Mouse (Mus musculus): ENCODE measurements at regions not wholly inside any gene's neighbourhood (a gene's known extent, or its start where the extent isn't known, plus 50 kb on each side); places are given as distances from the start of the nearest gene placed in this dataset.

DNA sequence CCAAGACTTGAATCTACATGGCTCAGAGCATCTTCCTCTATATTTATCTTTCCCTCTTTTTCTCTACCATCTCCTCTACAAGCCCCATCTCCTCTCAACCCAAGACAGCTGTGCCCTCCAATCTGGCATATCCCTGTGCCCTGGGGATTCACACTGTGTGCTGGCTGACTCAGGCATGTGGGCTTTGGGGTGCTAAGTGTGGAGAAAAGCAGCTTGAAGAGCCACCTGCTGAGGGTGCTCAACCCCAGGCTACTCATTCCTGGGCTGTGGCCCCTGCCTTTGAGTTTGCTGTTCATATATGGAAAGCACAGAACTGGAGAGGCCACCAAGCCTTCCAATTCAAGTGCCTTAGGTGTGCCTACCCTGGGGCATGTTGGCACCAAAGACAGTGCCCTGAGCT lies 193.7 kb downstream of the Rps15a start:
- no peak overlapping the region for H3K27ac ChIP-seq (ENCODE audit: low read depth)
- no peak overlapping the region for H3K9ac ChIP-seq
- H3K4me3 ChIP-seq (ENCODE audit: low read depth, low read length), result no peak overlapping the region
- no peak for TF ChIP-seq CTCF (IDR thresholded peaks at IDR 0.05; ENCODE audit: low read depth)
- no peaks in the 10 kb centered on the region for H3K4me1 ChIP-seq (ENCODE audit: insufficient read depth)
- no peak for DNase-seq
- no peak overlapping the region for H3K4me2 ChIP-seq
- no peaks in the 10 kb centered on the region for H3K9me3 ChIP-seq (ENCODE audit: low read depth, low read length)
- no peak for ATAC-seq (ENCODE audit: insufficient read depth)
- no peaks in the 10 kb centered on the region for H3K27me3 ChIP-seq (ENCODE audit: insufficient read depth, low read length)
- no peaks in the 10 kb centered on the region for H3K36me3 ChIP-seq (ENCODE audit: insufficient read depth)

DNA sequence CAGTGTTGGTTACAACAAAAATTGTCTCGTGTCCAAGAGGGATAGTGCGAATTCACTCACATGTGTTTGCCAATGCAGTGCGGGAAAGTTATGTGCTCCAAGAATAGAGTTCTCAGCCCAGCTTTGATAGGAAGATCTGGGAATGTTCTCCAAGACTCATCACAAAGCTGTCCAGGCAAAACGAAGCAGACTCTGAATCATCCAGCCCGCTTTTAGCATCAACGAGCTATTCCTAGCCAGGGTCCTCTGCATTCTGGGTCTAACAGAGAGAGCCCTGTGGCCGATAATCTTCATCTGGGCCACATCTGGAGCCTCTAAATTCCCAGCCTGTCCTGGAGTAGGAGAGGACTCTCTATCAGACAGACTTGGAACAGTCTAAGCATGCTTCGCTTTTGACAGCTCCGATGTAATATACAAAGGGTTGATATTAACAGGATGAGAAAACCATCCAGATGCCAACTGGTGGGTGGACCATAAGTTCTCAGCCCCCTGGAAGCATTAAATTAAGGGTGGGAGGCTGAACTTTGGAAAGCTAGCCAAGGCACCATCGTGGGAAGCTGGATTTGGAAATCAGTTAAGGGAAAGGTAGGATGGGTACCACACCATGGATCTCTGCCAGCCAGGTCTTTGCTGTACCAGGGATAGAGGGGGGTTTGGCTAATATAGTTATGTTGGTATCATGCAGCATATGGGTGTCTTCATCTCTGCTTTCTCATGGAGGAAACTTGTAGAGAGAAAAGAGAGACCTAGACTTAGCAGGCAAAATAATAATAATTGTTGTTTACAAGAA lies 197.6 kb downstream of the Rps15a start:
- Histone ChIP-seq H3K27ac (ENCODE audit: low read depth) (no peak overlapping the region), H3K36me3 (ENCODE audit: insufficient read depth) (no peaks in the 10 kb centered on the region), H3K9me3 (ENCODE audit: low read depth, low read length) (no peaks in the 10 kb centered on the region), H3K4me1 (ENCODE audit: insufficient read depth) (no peaks in the 10 kb centered on the region), H3K9ac (no peak overlapping the region), H3K4me2 (no peak overlapping the region), H3K27me3 (ENCODE audit: insufficient read depth, low read length) (no peaks in the 10 kb centered on the region), H3K4me3 (ENCODE audit: low read depth, low read length) (no peak overlapping the region)
- DNase-seq, result no peak
- 86% methylated on average over 10 of the region's 10 CpGs for WGBS
- no peak for ATAC-seq (ENCODE audit: insufficient read depth)
- no peak for TF ChIP-seq CTCF (IDR thresholded peaks at IDR 0.05; ENCODE audit: low read depth)

DNA sequence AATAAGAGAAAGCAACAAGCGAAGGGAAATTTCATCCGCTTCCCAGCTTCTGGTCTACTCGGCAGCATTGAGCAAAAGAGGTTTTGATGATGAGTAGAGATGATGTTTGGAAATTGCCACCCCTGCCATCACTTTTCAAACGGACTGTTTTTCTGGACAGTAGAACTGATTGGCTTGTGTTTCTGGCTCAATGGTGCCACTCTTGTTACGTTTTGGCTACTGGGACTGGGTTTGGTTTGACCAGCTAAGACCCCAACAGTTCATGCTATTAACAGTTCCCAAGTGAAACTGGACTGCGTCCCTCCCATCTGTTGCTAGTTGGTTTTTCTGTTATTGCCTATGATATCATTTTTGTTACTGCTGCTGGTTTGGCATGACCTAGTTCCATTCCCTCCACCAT lies 199.1 kb downstream of the Rps15a start:
- 92% methylated on average over 6 of the region's 6 CpGs for WGBS
- no peaks in the 10 kb centered on the region for H3K9me3 ChIP-seq (ENCODE audit: low read depth, low read length)
- H3K27ac ChIP-seq (ENCODE audit: low read depth), result no peak overlapping the region
- H3K4me3 ChIP-seq (ENCODE audit: low read depth, low read length), result no peak overlapping the region
- ATAC-seq (ENCODE audit: insufficient read depth) (no peak), DNase-seq (no peak)
- no peaks in the 10 kb centered on the region for H3K36me3 ChIP-seq (ENCODE audit: insufficient read depth)
- no peak overlapping the region for H3K4me2 ChIP-seq
- H3K4me1 ChIP-seq (ENCODE audit: insufficient read depth), result 0 out of 2 replicates have a peak, but pooled peaks cover 3% of the 10 kb centered on the region
- H3K9ac ChIP-seq, result no peak overlapping the region
- TF ChIP-seq CTCF (IDR thresholded peaks at IDR 0.05; ENCODE audit: low read depth), result no peak
- H3K27me3 ChIP-seq (ENCODE audit: insufficient read depth, low read length), result no peaks in the 10 kb centered on the region

DNA sequence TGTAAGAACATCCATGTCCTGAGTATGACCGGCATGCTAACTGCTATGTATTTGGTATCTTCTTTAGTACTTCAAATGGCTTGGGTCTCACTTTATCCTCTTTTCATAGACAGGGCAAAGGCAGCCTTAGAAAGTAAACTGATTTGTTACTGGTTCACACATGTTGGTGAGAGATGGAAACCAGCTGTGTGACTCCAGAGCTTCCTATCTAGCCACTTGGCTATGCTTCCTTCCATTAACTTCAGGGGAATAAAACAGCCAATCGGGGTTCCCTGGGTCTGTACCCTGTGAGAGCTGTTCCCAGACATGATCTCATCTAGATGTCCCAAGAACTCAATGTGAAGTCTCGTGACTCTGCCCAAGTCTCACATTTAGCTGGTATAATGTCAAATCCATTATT lies 203.5 kb downstream of the Rps15a start:
- no peak for TF ChIP-seq CTCF (IDR thresholded peaks at IDR 0.05; ENCODE audit: low read depth)
- 30% methylated on average over 3 of the region's 3 CpGs for WGBS
- Histone ChIP-seq H3K4me3 (ENCODE audit: low read depth, low read length) (no peak overlapping the region), H3K4me2 (no peak overlapping the region), H3K27me3 (ENCODE audit: insufficient read depth, low read length) (no peaks in the 10 kb centered on the region), H3K27ac (ENCODE audit: low read depth) (no peak overlapping the region), H3K36me3 (ENCODE audit: insufficient read depth) (no peaks in the 10 kb centered on the region), H3K9ac (no peak overlapping the region), H3K9me3 (ENCODE audit: low read depth, low read length) (no peaks in the 10 kb centered on the region), H3K4me1 (ENCODE audit: insufficient read depth) (0 out of 2 replicates have a peak, but pooled peaks cover 3% of the 10 kb centered on the region)
- DNase-seq, result peak; percentile 71
- ATAC-seq (ENCODE audit: insufficient read depth), result peak; percentile 75; the same call in 1 of the 2 replicates

DNA sequence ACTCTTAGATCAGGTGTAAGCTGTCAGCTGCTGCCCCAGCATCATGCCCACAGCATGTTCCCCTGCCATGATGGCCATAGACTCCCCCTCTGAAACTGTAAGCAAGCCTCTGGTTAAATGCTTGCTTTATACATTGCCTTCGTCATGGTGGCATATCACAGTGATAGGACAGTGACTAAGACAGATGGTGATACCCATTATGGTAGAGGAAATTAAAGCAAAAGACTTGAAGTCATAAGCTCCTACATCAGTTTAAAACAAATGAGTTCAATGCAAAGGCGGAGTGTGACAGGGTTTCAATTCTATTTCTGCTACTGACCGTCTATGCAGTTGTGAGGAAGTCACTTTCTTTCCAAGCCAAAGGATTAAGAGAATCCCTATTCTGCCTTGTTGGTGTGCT lies 204.9 kb downstream of the Rps15a start:
- no peak overlapping the region for H3K4me3 ChIP-seq (ENCODE audit: low read depth, low read length)
- TF ChIP-seq CTCF (IDR thresholded peaks at IDR 0.05; ENCODE audit: low read depth), result no peak
- no peak overlapping the region for H3K27ac ChIP-seq (ENCODE audit: low read depth)
- WGBS, result 76% methylated on average over 3 of the region's 3 CpGs
- no peaks in the 10 kb centered on the region for H3K27me3 ChIP-seq (ENCODE audit: insufficient read depth, low read length)
- H3K4me2 ChIP-seq, result no peak overlapping the region
- ATAC-seq (ENCODE audit: insufficient read depth), result no peak
- 0 out of 2 replicates have a peak, but pooled peaks cover 3% of the 10 kb centered on the region for H3K4me1 ChIP-seq (ENCODE audit: insufficient read depth)
- no peak overlapping the region for H3K9ac ChIP-seq
- DNase-seq, result no peak
- no peaks in the 10 kb centered on the region for H3K36me3 ChIP-seq (ENCODE audit: insufficient read depth)
- no peaks in the 10 kb centered on the region for H3K9me3 ChIP-seq (ENCODE audit: low read depth, low read length)

DNA sequence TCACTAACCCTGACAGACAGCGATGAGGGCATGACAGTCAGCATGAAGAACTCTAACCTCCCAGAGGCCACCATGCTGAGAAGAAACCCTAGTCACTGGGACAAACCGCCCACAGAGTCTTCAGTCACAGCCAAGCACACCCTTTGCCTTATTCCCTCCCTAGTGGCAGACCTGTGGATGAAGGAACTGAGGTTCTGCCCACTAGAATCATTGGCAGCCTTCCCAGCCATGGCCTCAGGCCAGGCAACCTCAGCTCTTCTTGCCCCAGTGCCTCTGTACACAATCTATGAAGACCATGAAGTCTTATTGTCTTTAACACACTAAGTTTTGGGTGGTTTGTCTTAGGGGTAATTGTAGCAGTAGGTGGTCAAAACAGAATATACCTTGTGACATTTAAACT lies 219.5 kb downstream of the Rps15a start:
- no peak overlapping the region for H3K9ac ChIP-seq
- no peaks in the 10 kb centered on the region for H3K4me1 ChIP-seq (ENCODE audit: insufficient read depth)
- 83% methylated on average over 2 of the region's 2 CpGs for WGBS
- ATAC-seq (ENCODE audit: insufficient read depth) (no peak), DNase-seq (peak; percentile 59)
- no peaks in the 10 kb centered on the region for H3K36me3 ChIP-seq (ENCODE audit: insufficient read depth)
- no peaks in the 10 kb centered on the region for H3K9me3 ChIP-seq (ENCODE audit: low read depth, low read length)
- H3K27ac ChIP-seq (ENCODE audit: low read depth), result no peak overlapping the region
- no peaks in the 10 kb centered on the region for H3K27me3 ChIP-seq (ENCODE audit: insufficient read depth, low read length)
- no peak overlapping the region for H3K4me3 ChIP-seq (ENCODE audit: low read depth, low read length)
- H3K4me2 ChIP-seq, result no peak overlapping the region
- no peak for TF ChIP-seq CTCF (IDR thresholded peaks at IDR 0.05; ENCODE audit: low read depth)

DNA sequence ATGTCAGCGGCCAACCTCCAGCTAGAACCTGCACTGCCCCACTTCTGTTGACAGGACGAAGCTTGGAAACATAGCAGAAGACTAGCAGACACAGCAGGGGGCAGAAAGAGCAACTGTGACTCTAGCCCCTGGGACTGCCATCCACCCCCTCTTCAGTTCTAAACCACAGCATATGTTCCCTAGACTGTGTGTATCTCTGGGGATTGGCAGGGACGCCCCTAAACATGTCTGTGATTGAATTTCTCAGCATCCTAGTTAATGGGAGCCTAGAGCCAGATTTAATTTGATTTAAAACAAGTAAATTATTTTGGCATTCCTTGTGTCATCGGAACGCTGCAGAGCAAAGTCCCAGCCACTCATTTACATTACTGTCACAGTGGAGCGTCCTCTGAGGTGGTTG lies 228.7 kb downstream of the Rps15a start:
- H3K9ac ChIP-seq, result no peak overlapping the region
- H3K9me3 ChIP-seq (ENCODE audit: low read depth, low read length), result no peaks in the 10 kb centered on the region
- 69% methylated on average over 6 of the region's 6 CpGs for WGBS
- H3K4me3 ChIP-seq (ENCODE audit: low read depth, low read length), result no peak overlapping the region
- no peak for TF ChIP-seq CTCF (IDR thresholded peaks at IDR 0.05; ENCODE audit: low read depth)
- ATAC-seq (ENCODE audit: insufficient read depth) (no peak), DNase-seq (no peak)
- no peaks in the 10 kb centered on the region for H3K27me3 ChIP-seq (ENCODE audit: insufficient read depth, low read length)
- H3K27ac ChIP-seq (ENCODE audit: low read depth), result no peak overlapping the region
- no peak overlapping the region for H3K4me2 ChIP-seq
- no peaks in the 10 kb centered on the region for H3K36me3 ChIP-seq (ENCODE audit: insufficient read depth)
- no peaks in the 10 kb centered on the region for H3K4me1 ChIP-seq (ENCODE audit: insufficient read depth)

All from lung, embryonic 14.5 days (tissue).